Mouse (Mus musculus) forebrain, embryonic 14.5 days (tissue): ENCODE data around the gene Klf1. TPM values are rescaled to one million over a fixed set of nuclear protein-coding genes. Genes with fewer than 3 reads are reported as not detected.
A peak's percentile ranks its signal among the peaks of the same experiment; 100 is the strongest.

Source experiments
- ATAC-seq: fragments of 200-750 bp; cut with Nextera tagmentation; 2 replicates; pipeline ENCODE4 v1.8.0; 2017; ENCODE audit warnings: mild to moderate bottlenecking, moderate library complexity
- DNase-seq: peaks from one replicate; pipeline ENCODE4 v3.0.0-alpha.2; 2015; ENCODE audit warnings: low spot score
- H3K27ac ChIP-seq: fragments of 300-500 bp; sonication (generic); 2 replicates; pipeline ENCODE4 v1.5.1; 2014; ENCODE audit warnings: low read depth, mild to moderate bottlenecking, control low read depth, low read length, moderate library complexity
- H3K27me3 ChIP-seq: fragments of 300-500 bp; sonication (generic); replicated peaks from 2 replicates; pipeline ENCODE4 v1.6.1; 2014; ENCODE audit warnings: low read length, control low read depth, mixed read lengths; ENCODE audit not compliant: control insufficient read depth, insufficient read depth
- H3K36me3 ChIP-seq: fragments of 300-500 bp; sonication (generic); 2 replicates; pipeline ENCODE4 v1.6.1; 2014; ENCODE audit warnings: low read length, control low read depth; ENCODE audit not compliant: control insufficient read depth, insufficient read depth
- H3K4me1 ChIP-seq: fragments of 300-500 bp; sonication (generic); 2 replicates; pipeline ENCODE4 v1.6.1; 2014; ENCODE audit warnings: antibody characterized with exemption, low read length, control low read depth; ENCODE audit not compliant: control insufficient read depth, insufficient read depth
- H3K4me2 ChIP-seq: fragments of 300-500 bp; sonication (generic); 2 replicates; pipeline ENCODE4 v1.6.1; 2014; ENCODE audit warnings: mild to moderate bottlenecking, control low read depth, low read length
- H3K4me3 ChIP-seq: fragments of 300-500 bp; sonication (generic); 2 replicates; pipeline ENCODE4 v1.5.1; 2014; ENCODE audit warnings: low read depth, low read length, control low read depth
- H3K9ac ChIP-seq: fragments of 300-500 bp; sonication (generic); 2 replicates; pipeline ENCODE4 v1.6.1; 2014; ENCODE audit warnings: mild to moderate bottlenecking, low read length, control low read depth, moderate library complexity
- H3K9me3 ChIP-seq: fragments of 300-500 bp; sonication (generic); replicated peaks from 2 replicates; pipeline ENCODE4 v1.6.1; 2016; ENCODE audit warnings: low read length, control low read depth, mixed read lengths; ENCODE audit not compliant: control insufficient read depth
- WGBS: fragments of 180-500 bp; shearing (Covaris S2); extraction: QIAGEN DNeasy Blood & Tissue Kit; methylation state at CpG from one replicate; pipeline ENCODE4 v1.1.7; 2014; 5-methylcytosine and 5-hydroxymethylcytosine counted together
- polyA plus RNA-seq: library from polyadenylated mRNA; unstranded; fragments of >200 nt; fragmentation: Nextera tagmentation; extraction: Ambion mirVana; gene quantifications from 2 replicates; pipeline ENCODE4 v1.2.1, GENCODE M21; 2014

The Klf1 gene
- polyA plus RNA-seq, 1 experiment from 2014 or later: 0.99 TPM

DNA sequence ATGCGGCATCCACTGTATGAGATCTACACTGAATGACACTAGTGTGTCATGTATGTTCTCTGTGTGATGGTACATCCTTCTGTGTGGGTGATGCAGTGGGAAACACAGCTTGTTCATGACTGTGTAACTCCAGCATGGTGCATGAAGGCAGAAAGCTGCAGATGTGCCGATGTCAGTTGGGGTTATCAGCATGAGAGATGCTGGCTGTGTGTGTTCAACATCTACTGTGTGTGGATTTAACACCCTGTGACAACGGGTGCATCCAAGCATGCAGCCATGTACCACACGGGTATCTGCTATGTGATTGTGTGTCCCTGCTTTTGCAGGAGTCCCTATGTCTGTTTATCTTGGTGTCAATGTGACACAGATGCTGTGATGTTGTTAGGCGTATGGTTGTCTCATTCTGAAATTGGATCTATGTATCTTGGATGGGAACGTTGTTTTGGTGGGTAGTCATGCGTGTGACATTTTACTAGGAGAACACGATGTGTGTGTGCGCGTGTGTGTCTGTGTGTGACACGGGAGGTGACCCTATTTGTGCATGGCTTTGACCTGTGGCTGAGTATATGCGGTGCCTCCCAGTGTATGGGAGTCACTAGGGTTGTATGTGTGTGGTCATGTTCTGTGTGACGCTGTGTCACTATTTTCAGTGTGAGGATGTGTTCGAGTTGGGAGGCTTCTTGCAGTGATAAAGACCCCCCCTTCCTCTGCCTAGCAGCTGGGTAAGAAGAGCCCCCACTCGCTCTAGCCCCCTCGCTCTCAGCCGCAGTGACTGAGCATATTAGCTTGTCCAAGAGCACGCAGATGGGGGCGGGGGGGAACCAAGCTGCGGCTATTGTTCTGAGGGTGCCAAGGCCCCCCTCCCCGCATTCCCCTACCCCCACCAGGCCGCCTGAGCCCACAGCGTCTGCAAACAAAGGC is 34.6 kb downstream of the Klf1 start:
- Histone ChIP-seq H3K9me3 (no peaks in the 10 kb centered on the region), H3K4me1 (peaks cover 28% of the 10 kb centered on the region), H3K27ac (peak overlapping the region; percentile 89), H3K4me3 (peak overlapping the region; percentile 83), H3K27me3 (no peaks in the 10 kb centered on the region), H3K36me3 (peaks cover 9% of the 10 kb centered on the region; the same call in 1 of the 2 replicates), H3K4me2 (peak overlapping the region; percentile 80), H3K9ac (peak overlapping the region; percentile 93)
- peak; percentile 40 for ATAC-seq
- peak; percentile 54 for DNase-seq
- WGBS: 17% methylated on average over 23 of the region's 23 CpGs

DNA sequence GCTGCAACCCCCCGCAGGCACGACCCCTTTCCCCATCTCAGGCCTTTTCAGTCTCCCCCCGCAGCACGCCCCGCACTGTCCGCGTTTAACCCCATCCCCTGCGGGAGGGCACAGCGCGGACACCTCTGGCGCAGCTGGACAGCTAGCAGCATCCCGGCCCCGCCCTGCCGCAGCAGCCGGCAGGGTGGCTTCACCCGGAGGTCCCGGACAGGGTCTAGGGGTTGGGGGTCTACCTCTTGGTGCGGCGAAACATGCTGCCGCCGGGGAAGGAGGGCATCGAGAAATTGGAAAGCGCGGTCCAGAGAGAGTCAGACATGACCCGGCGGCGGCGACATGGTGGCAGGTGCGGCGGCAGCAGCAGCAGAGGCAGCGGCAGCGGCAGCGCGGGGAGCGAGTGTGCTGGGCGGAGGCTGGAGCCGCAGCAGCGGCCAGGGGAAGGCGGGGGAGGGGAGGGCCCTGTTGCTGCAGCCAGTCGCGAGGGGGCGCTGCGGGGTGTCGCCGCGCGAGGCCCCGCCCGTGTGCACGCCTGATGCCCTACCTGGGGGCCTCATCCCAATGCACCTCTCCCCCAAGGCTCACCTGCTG is 35.3 kb downstream of the Klf1 start, which contains the start of gene Mast1:
Gene Mast1 (minus strand): TSS at position 398 of the 585 bp plus-strand sequence.
- H3K4me1 ChIP-seq: peaks cover 28% of the 10 kb centered on the region
- peak within 1 kb of the TSS; percentile 93 for H3K9ac ChIP-seq
- H3K4me2 ChIP-seq: peak within 1 kb of the TSS; percentile 80
- WGBS: 1% methylated on average over 42 of the region's 50 CpGs
- ATAC-seq: peak; percentile 73
- no peaks in the 10 kb centered on the region for H3K9me3 ChIP-seq
- no peaks in the 10 kb centered on the region for H3K27me3 ChIP-seq
- peaks cover 5% of the 10 kb centered on the region; the same call in 1 of the 2 replicates for H3K36me3 ChIP-seq
- peak within 1 kb of the TSS; percentile 83 for H3K4me3 ChIP-seq
- peak within 1 kb of the TSS; percentile 89 for H3K27ac ChIP-seq
- peak; percentile 84 for DNase-seq

DNA sequence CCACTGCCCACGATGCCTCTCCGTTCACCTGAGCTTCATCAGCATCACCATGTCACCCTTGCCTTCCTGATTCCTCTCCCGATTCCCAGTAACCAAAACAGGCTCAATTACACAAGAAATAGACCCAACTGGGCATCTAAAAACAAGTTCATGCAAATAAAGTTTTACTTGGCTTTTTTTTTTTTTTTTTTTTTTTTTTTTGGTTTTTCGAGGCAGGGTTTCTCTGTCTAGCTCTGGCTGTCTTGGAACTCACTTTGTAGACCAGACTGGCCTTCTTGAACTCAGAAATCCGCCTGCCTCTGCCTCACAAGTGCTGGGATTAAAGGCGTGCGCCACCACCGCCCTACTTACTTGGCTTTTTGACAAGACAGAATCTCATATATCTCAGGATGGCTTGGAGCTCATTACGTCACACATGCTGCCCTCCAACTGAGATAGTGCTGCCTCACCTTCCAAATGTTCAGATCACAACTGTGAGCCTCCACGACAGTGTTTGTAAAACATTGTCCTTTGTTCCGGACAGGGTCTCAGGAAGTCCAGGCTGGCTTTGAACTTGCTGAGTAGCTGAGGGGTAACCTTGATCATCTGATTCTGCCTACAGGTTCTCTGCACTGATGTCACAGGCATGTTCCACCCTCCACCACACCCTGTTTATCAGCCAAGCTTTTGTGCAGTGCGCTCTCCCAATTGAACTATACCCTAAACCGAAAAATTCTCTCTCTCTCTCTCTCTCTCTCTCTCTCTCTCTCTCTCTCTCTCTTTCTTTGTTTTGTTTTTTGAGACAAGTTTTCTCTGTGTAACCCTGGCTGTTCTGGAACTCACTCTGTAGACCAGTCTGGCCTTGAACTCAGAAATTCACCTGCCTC is 36.1 kb downstream of the Klf1 start:
- 63% methylated on average over 13 of the region's 13 CpGs for WGBS
- ATAC-seq (no peak), DNase-seq (no peak)
- peak overlapping the region; percentile 80 for H3K4me2 ChIP-seq
- H3K27me3 ChIP-seq: no peaks in the 10 kb centered on the region
- peak overlapping the region; percentile 83 for H3K4me3 ChIP-seq
- 0 out of 2 replicates have a peak overlapping the region, but pooled peaks have one; percentile 27 for H3K27ac ChIP-seq
- peak overlapping the region; percentile 93 for H3K9ac ChIP-seq
- no peaks in the 10 kb centered on the region for H3K9me3 ChIP-seq
- H3K36me3 ChIP-seq: 0 out of 2 replicates have a peak, but pooled peaks cover 1% of the 10 kb centered on the region
- H3K4me1 ChIP-seq: peaks cover 28% of the 10 kb centered on the region

DNA sequence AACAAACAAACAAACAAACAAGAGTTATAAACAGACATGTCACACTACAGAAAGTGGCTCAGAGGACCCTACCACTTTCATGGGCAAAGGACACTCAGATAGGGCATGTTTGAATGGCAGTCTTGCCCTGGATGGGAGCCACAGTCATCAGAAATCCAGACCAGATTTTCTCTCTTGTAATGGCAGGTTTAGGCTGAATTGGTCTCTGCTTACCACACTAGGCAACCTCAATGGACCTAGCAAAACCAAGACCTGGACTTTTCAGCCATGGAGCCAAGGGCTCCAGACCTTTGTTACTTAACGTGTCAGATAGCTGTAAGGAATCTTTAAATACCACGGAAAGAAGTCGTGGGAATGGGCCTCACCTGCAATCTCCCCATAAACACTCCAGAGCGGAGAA is 42.0 kb downstream of the Klf1 start:
- Histone ChIP-seq H3K9ac (no peak overlapping the region), H3K27ac (no peak overlapping the region), H3K27me3 (peaks cover 25% of the 10 kb centered on the region), H3K9me3 (no peaks in the 10 kb centered on the region), H3K4me2 (no peak overlapping the region), H3K4me1 (peaks cover 11% of the 10 kb centered on the region; the same call in 1 of the 2 replicates), H3K4me3 (0 out of 2 replicates have a peak overlapping the region, but pooled peaks have one; percentile 18), H3K36me3 (no peaks in the 10 kb centered on the region)
- WGBS: 16% methylated on average over 4 of the region's 4 CpGs
- DNase-seq: no peak
- no peak for ATAC-seq

DNA sequence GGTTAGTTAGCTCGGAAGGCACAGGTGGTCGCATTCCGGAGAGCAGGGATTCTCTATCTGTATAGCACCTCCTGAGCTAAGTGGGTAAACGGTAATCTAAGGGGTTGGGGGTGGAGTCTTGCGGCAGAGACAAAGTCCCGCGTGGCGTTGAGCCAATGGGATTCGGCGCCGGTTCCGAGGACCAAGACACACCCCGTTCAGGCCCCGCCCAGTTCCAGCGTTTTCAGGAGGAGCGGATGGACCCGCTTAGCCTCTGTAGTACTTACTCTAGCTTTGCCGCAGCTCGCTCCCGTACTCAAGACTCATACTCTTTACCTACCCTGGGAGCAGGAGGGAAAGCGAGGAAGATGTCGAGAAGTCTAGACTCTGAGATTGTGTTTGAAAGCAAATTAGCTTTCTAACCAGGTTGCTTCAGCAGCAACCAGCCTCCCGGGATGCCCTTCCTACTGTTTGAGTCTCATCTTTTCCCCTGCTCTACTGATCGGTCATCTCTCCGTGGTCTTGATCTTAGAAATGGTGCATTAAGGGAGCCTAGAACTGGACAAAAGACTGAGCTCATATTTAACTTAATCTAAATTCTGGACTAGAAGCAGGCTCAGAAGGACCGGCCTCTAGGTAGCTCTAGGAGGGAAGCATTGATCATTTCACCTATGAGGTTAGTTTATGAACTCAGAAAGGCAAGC is 42.9 kb downstream of the Klf1 start:
- no peak overlapping the region for H3K27ac ChIP-seq
- peaks cover 25% of the 10 kb centered on the region for H3K27me3 ChIP-seq
- DNase-seq: peak; percentile 78
- ATAC-seq: peak; percentile 40
- no peaks in the 10 kb centered on the region for H3K36me3 ChIP-seq
- peak overlapping the region; percentile 87 for H3K4me2 ChIP-seq
- WGBS: 1% methylated on average over 26 of the region's 26 CpGs
- H3K9ac ChIP-seq: peak overlapping the region; percentile 17; the same call in 1 of the 2 replicates
- H3K4me3 ChIP-seq: peak overlapping the region; percentile 18
- H3K9me3 ChIP-seq: no peaks in the 10 kb centered on the region
- peaks cover 11% of the 10 kb centered on the region; the same call in 1 of the 2 replicates for H3K4me1 ChIP-seq

DNA sequence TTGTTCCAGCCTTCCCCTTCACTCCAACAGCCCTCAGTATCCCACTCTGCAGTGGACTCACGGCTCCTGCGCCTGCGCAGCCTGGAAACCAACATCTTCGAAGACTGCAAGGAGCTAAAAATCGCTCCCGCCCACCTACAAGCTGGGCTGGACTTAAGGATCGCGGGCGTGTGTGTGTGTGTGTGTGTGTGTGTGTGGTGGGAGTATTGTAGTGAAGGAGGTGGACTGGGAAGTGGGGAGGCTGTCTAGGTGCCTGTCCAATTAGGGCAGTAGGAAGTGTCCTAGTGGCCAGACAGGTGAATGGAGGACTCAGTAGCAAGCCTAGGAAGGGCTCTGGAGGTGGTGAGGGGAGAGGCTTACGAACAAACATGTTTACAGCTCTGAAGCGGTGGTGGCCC is 43.5 kb downstream of the Klf1 start:
- DNase-seq: peak; percentile 70
- H3K4me1 ChIP-seq: peaks cover 11% of the 10 kb centered on the region; the same call in 1 of the 2 replicates
- H3K9me3 ChIP-seq: no peaks in the 10 kb centered on the region
- H3K27ac ChIP-seq: no peak overlapping the region
- H3K9ac ChIP-seq: peak overlapping the region; percentile 77; the same call in 1 of the 2 replicates
- WGBS: under 1% methylated on average over 11 of the region's 11 CpGs
- peak overlapping the region; percentile 67 for H3K4me3 ChIP-seq
- ATAC-seq: peak; percentile 36; the same call in 1 of the 2 replicates
- peaks cover 31% of the 10 kb centered on the region for H3K27me3 ChIP-seq
- no peaks in the 10 kb centered on the region for H3K36me3 ChIP-seq
- H3K4me2 ChIP-seq: peak overlapping the region; percentile 87

DNA sequence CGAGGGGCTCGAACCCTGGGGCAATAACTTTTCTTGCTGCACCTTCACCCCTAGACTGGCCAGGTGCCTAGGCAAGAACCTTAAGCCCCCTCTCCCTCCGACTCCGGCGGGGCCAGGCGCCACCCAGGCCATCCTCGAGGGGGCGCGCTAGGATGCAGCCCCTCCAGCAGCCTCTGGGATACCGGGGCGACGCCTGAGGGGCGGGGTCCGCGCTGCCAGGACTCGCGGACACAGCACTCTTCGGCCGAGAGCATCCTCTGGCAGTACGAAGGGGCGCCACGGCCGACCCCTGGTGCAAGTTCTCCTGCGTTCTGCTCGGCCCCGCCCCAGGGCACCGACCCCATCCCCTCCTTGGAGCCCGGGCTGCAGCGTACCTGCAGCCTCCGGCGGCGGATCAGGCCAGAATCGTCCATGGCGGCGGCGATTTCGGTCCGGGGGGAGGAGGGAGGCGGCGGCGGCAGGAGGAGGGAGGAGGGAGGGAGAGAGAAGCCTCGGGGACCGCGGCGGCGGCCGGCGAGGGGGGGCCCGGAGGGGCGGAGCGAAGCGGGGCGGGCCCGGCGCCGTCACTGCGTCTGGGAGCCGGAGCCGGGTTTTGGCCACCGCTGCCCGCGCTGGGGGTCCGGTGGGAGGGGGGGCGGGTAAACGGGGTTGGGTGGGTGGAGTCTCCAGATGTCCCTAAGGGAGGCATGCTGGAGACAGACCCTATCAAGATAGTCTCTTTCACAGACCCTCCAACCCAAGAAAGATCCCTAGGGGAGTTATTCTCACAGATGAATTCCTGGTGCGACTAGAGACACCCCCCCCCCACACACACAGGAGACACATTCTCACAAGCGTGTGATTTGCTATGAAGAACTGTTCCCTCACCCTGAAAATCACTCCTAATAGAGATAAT is 44.2 kb downstream of the Klf1 start:
- Histone ChIP-seq H3K27me3 (peaks cover 35% of the 10 kb centered on the region), H3K4me1 (peaks cover 11% of the 10 kb centered on the region; the same call in 1 of the 2 replicates), H3K9ac (peak overlapping the region; percentile 77), H3K27ac (peak overlapping the region; percentile 55; the same call in 1 of the 2 replicates), H3K4me2 (peak overlapping the region; percentile 87), H3K4me3 (peak overlapping the region; percentile 67), H3K9me3 (no peaks in the 10 kb centered on the region), H3K36me3 (no peaks in the 10 kb centered on the region)
- peak; percentile 55 for DNase-seq
- peak; percentile 63 for ATAC-seq
- 0% methylated on average over 38 of the region's 67 CpGs for WGBS
